Mouse (Mus musculus): ENCODE results near the gene Vps13a. TPM values are rescaled to one million over a fixed set of nuclear protein-coding genes. Genes with fewer than 3 reads are reported as not detected.

Gene Vps13a
- polyA plus RNA-seq, 1 experiment from 2014 or later, result 8.2 TPM

DNA sequence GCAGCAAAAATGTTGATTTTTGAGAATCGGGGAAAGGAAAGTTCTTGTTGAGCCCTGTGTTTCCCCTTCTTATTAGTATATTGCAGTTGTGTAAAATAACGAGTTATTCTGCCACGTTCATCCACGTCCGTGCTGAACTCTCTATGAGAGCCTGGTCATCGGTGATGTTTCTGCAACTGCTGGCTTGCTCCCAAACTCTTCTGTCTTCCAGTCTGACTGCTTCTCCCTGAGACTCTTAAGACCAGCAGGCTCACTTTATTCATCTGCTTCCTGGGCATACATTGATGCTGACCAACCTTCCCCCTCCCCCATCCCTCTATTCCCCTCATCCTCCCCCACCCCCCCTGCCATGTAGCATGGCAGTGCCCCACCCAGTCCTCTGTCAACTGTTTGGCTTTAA, 183.5 kb downstream of the Vps13a start:
- Histone ChIP-seq H3K4me1 (peaks cover 7% of the 10 kb centered on the region), H3K36me3 (no peaks in the 10 kb centered on the region), H3K4me3 (no peak overlapping the region), H3K27ac (no peak overlapping the region), H3K27me3 (ENCODE audit: insufficient read depth, poor library complexity, severe bottlenecking) (0 out of 2 replicates have a peak, but pooled peaks cover 4% of the 10 kb centered on the region), H3K9me3 (no peaks in the 10 kb centered on the region)
- WGBS, result 92% methylated on average over 6 of the region's 6 CpGs
- DNase-seq (ENCODE audit: low spot score), result no peak

DNA sequence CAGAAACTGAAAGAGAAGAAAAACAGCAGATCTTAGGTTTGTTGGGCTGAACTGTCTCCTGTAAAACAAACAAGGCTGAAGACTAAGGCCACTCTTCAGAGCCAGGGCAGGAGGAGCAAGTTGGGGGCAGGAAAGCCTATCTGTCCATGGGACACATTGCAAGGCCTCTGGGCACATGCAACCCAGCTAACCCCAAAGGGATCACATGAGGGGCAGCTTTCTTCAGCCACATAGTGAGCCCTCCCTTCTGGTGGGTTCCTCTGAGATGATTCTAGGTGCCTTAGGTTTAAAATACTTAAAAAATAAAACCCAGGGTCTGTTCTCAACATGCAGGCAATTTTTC, 186.8 kb downstream of the Vps13a start:
- Histone ChIP-seq H3K27me3 (ENCODE audit: insufficient read depth, poor library complexity, severe bottlenecking) (0 out of 2 replicates have a peak, but pooled peaks cover 4% of the 10 kb centered on the region), H3K36me3 (no peaks in the 10 kb centered on the region), H3K27ac (no peak overlapping the region), H3K9me3 (no peaks in the 10 kb centered on the region), H3K4me3 (no peak overlapping the region), H3K4me1 (peaks cover 5% of the 10 kb centered on the region)
- no peak for DNase-seq (ENCODE audit: low spot score)

DNA sequence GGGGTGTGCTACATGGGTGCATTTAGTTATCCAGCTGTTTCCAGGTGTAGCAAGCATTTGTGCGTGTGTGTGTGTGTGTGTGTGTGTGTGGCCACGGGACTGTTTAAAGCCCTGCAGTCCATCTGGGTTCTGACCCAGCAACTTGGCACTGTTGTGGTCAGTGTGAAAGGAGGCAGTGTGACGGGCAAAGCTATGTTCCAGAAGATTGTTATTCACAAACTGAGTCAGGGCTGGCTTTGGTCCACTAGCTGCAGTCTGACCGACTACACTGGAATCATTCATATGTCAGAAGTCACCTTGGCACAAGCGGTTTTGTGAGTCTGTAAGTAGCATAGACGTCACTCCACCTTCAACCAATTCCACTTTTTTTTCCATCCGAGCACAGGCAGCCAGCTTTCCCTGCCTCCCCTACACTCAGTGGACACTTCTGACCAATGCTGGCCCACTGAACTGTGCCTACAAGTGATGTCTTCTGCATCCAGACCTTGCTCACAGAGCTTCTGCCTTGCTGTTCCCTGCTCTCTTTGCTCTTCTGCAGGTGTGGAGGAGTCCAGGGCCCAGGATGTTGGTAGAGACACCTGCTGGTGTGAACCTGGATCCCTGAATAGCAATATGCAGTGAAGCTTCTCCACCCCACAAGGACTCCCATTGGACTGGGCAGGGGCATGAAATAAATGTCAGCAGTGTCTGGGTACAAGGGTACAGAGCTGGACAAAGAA, 187.3 kb downstream of the Vps13a start:
- DNase-seq (ENCODE audit: low spot score), result no peak
- 81% methylated on average over 7 of the region's 7 CpGs for WGBS
- Histone ChIP-seq H3K9me3 (no peaks in the 10 kb centered on the region), H3K4me3 (no peak overlapping the region), H3K27ac (no peak overlapping the region), H3K36me3 (no peaks in the 10 kb centered on the region), H3K4me1 (no peaks in the 10 kb centered on the region), H3K27me3 (ENCODE audit: insufficient read depth, poor library complexity, severe bottlenecking) (0 out of 2 replicates have a peak, but pooled peaks cover 4% of the 10 kb centered on the region)

DNA sequence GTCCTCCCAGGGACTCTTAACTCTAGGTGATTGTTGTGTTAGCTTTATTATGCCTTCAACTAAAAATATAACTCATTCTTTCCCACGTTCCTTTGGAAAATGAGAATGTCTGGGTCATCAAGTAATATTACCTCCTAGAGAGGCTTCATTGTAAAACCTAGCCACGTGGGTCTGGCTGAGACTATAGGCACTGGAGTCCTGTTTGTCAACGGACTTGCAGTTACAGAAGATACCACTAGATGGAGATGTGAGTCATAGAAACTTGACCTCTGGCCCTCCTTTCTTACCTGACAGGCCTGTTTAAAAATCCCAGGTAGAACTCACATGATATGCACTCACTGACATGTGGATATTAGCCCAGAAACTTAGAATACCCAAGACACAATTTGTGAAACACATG, 195.4 kb downstream of the Vps13a start:
- Histone ChIP-seq H3K27ac (no peak overlapping the region), H3K36me3 (no peaks in the 10 kb centered on the region), H3K4me1 (no peaks in the 10 kb centered on the region), H3K9me3 (no peaks in the 10 kb centered on the region), H3K4me3 (no peak overlapping the region), H3K27me3 (ENCODE audit: insufficient read depth, poor library complexity, severe bottlenecking) (no peaks in the 10 kb centered on the region)
- DNase-seq (ENCODE audit: low spot score), result no peak
- WGBS, result 7% methylated on average over 3 of the region's 3 CpGs

DNA sequence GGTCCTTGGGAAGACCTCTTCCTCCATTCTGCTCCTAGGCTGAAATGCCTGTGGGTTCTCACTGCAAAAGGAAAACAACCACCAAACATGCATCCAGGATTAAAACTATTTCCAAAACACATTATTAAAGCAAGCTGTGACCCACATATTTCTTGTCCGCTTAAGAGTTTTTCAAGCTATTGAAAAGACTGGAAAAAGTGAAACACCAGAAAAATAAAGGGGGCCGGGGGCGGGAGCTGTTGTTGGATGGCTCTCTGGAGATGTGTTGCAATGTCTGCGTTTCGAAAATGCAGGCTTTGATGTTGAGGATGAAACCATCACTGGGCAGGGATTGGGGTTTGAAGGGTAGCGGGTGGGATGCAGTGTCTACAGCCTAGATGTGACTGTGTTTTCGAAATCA, 196.2 kb downstream of the Vps13a start:
- no peaks in the 10 kb centered on the region for H3K27me3 ChIP-seq (ENCODE audit: insufficient read depth, poor library complexity, severe bottlenecking)
- no peaks in the 10 kb centered on the region for H3K4me1 ChIP-seq
- DNase-seq (ENCODE audit: low spot score), result no peak
- H3K4me3 ChIP-seq, result no peak overlapping the region
- WGBS, result 83% methylated on average over 7 of the region's 7 CpGs
- no peaks in the 10 kb centered on the region for H3K36me3 ChIP-seq
- H3K27ac ChIP-seq, result no peak overlapping the region
- no peaks in the 10 kb centered on the region for H3K9me3 ChIP-seq

DNA sequence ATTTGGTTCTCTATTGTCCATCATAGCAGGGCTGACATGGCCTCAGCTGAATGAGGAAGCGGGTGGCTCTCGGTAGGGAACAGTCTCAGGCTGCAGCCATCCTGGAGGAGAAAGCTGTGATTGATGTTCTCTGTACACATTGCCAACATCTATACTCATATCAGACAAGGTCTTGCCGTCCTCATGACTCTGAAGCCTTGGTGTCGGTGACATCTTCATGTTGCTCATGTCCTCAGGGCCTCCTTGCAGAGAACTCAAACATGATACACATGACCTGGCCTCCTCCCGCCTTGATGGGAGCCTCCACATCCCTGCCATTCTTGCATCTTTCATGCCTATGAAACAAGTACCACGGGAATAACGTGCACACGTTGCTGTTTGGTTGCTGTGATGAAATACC, 200.2 kb downstream of the Vps13a start:
- no peak for DNase-seq (ENCODE audit: low spot score)
- H3K4me1 ChIP-seq, result no peaks in the 10 kb centered on the region
- WGBS, result 89% methylated on average over 8 of the region's 8 CpGs

DNA sequence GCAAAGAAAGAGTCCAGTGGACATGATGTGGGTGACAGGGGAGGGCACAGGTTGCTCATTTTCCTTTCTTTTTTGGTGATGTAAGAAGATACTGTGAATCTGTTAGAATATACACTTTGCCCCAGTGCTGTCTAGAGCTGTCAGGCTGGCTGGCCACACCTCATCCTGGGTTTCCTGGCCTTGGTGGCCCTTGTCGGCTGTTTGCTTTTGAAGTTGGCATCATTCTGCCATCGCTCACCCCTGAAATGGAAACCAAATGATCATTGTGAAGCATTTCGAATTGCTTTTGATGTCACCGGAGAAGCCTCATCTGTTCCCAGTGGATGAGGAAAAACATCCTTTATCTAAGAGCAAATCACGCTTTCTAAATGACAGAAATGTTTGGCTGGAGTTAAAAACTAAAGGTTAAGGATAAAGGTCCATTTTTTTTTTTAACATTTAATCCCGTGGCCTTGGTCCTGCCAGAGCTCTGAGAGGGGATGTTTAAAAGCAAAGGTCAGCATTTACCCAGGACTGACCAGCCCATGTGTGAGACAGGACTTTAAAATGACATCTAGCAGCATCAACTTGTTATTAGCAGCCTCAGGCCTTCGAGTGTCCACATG, 201.0 kb downstream of the Vps13a start:
- no peaks in the 10 kb centered on the region for H3K4me1 ChIP-seq
- no peak for DNase-seq (ENCODE audit: low spot score)
- no peaks in the 10 kb centered on the region for H3K36me3 ChIP-seq
- H3K4me3 ChIP-seq, result no peak overlapping the region
- no peaks in the 10 kb centered on the region for H3K9me3 ChIP-seq
- H3K27me3 ChIP-seq (ENCODE audit: insufficient read depth, poor library complexity, severe bottlenecking), result no peaks in the 10 kb centered on the region
- WGBS, result 80% methylated on average over 7 of the region's 7 CpGs
- no peak overlapping the region for H3K27ac ChIP-seq

More for the DNA sequence above, 200.2 kb downstream of the Vps13a start:
- no peaks in the 10 kb centered on the region for H3K27me3 ChIP-seq (ENCODE audit: insufficient read depth, poor library complexity, severe bottlenecking)
- H3K4me3 ChIP-seq, result no peak overlapping the region
- no peaks in the 10 kb centered on the region for H3K9me3 ChIP-seq
- no peak overlapping the region for H3K27ac ChIP-seq
- no peaks in the 10 kb centered on the region for H3K36me3 ChIP-seq

DNA sequence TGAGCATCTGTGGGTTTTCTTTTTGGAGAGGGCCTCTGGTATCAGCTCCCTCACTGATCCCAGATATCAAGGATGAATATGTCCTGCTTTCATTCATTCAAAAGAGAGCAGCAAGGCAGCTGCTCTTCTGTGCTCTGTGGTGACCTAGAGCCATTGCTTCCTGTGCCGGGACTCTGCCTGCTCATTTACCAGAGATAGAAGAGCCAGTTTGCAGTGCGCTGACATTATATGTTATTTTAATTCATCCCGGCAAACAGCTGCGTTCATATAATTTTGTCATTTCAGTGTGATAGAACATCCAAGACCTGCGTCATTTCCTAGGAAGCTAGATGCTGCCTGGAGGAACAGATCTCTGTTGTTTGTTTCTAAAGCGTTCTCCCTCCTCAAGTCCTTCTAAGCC, 203.9 kb downstream of the Vps13a start:
- Histone ChIP-seq H3K4me3 (no peak overlapping the region), H3K4me1 (no peaks in the 10 kb centered on the region), H3K27ac (no peak overlapping the region), H3K36me3 (no peaks in the 10 kb centered on the region), H3K9me3 (no peaks in the 10 kb centered on the region), H3K27me3 (ENCODE audit: insufficient read depth, poor library complexity, severe bottlenecking) (no peaks in the 10 kb centered on the region)
- DNase-seq (ENCODE audit: low spot score), result no peak
- WGBS, result 86% methylated on average over 6 of the region's 6 CpGs

Other genes with a start within 250 kb of the Vps13a start
- gene Foxb2, start 92.9 kb upstream of the Vps13a start, polyA plus RNA-seq (2016; fragmentation: Nextera tagmentation; extraction: Ambion mirVana), result not detected in 2 replicates
- 3.6 and 8.5 TPM in 2 replicates for gene Prune2, start 175.2 kb upstream of the Vps13a start, polyA plus RNA-seq (2016; fragmentation: Nextera tagmentation; extraction: Ambion mirVana)

Measured in heart, embryonic 10.5 days (tissue).